Mouse (Mus musculus) bone marrow, adult 2 months (tissue): ENCODE data around the gene Sos1. TPM values are rescaled to one million over a fixed set of nuclear protein-coding genes. Genes with fewer than 3 reads are reported as not detected.
A peak's percentile ranks its signal among the peaks of the same experiment; 100 is the strongest.
"Not testable (repeated sequence)": the region's sequence is repeated elsewhere in the genome, so short reads cannot be mapped to it uniquely, and the experiment has no call there.

Source experiments
- H3K27ac ChIP-seq: fragments of 200-500 bp; 2 replicates; pipeline ENCODE4 v1.5.1; 2012; ENCODE audit warnings: low read depth, mild to moderate bottlenecking, control low read depth, inconsistent platforms, low read length; ENCODE audit not compliant: control insufficient read depth, poor library complexity, insufficient read depth
- H3K4me1 ChIP-seq: fragments of 200-500 bp; 2 replicates; pipeline ENCODE4 v1.6.1; 2011; ENCODE audit warnings: low read length; ENCODE audit not compliant: control insufficient read depth, insufficient read depth
- H3K4me3 ChIP-seq: fragments of 200-500 bp; replicated peaks from 2 replicates; pipeline ENCODE3; 2011; ENCODE audit warnings: mild to moderate bottlenecking, low read depth, low read length, control low read depth; ENCODE audit not compliant: control insufficient read depth
- CTCF ChIP-seq: fragments of 200-500 bp; IDR thresholded peaks from 2 replicates; pipeline ENCODE4 v1.5.1; 2011; ENCODE audit warnings: low read length, control low read depth; ENCODE audit not compliant: control insufficient read depth, insufficient read depth
- POLR2A ChIP-seq: fragments of 200-500 bp; IDR thresholded peaks from 2 replicates; pipeline ENCODE4 v1.6.1; 2011; ENCODE audit warnings: low read depth, mild to moderate bottlenecking, control low read depth, low read length, borderline replicate concordance; ENCODE audit not compliant: control insufficient read depth
- WGBS: fragments of 180-500 bp; shearing (Covaris S2); methylation state at CpG from one replicate; pipeline ENCODE4 v1.1.7; 2018; 5-methylcytosine and 5-hydroxymethylcytosine counted together
- polyA plus RNA-seq: library from polyadenylated mRNA; stranded (reverse); fragments of >200 nt; gene quantifications from 2 replicates; pipeline ENCODE4 v1.2.4, GENCODE M21; 2011; ENCODE audit warnings: low replicate concordance; ENCODE audit not compliant: missing spikeins, insufficient read depth, insufficient read length

The Sos1 gene
- polyA plus RNA-seq, 1 experiment, result 5.5 TPM

DNA sequence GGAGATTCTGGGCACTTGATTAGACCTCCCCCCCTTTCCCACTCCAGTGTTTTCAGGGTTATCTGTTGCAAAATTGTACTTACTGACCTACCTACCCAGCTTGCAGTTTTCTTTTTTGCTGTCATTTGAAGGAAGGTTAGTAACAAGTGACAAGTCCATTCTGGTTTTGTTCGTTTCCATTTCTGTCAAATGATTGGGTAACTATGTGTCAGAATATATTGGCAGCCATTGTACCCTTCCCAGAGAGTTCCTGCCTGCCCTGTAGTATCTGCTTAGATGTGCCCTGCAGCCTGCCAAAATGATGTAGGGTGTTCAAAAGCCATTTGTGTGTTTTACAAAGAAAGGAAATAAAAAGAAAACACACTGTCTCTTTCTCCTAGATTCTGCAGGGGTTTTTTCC lies 94.6 kb downstream of the Sos1 start:
- no peaks in the 10 kb centered on the region; the same call in 1 of the 2 replicates for H3K4me1 ChIP-seq
- 30% methylated on average over 1 of the region's 1 CpGs for WGBS
- no peak overlapping the region for H3K27ac ChIP-seq
- TF ChIP-seq POLR2A (no peak), CTCF (no peak)
- no peak overlapping the region for H3K4me3 ChIP-seq

DNA sequence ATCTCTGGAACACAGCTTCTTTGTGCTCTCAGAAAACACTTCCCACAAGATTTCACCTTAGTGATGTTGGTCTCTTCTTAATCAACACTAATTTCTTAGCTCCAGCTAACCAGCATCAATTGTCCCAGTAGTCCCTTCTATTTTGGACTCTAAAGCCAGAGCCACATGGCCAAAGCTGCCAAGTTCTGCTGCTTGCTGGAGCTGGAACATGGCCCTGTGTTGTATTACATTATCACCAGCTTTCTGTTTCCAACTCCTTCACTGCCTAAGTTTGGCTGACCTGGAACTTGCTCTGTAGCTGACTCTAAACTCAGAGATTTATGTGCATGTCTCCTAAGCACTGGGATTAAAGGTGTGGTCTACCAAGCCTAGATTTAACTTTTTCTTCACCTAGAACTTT lies 101.9 kb downstream of the Sos1 start:
- H3K27ac ChIP-seq, H3K4me1 ChIP-seq, H3K4me3 ChIP-seq: not testable (repeated sequence)

DNA sequence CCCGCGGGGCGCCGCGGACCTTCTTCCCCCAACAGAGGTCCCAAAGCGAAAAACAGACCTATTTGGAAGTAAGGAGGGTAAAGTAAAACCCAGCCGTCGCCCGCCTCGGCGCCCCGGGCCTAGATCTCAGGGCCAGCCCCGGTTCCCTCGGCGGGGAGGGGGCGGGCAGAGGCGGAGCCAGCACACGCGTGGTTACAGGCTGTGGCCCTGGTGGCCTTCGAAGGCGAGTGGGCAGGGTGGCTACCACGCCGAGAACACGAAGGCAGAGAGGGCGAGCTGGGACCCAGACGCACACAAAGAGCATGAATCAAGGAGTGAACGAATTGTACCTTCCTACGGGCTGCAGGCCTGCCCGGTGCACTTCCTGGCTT lies 106.5 kb downstream of the Sos1 start:
- Histone ChIP-seq H3K4me1 (peaks cover 2% of the 10 kb centered on the region; the same call in 1 of the 2 replicates), H3K4me3 (peak overlapping the region; percentile 7), H3K27ac (peak overlapping the region; percentile 59; the same call in 1 of the 2 replicates)
- no peak for TF ChIP-seq POLR2A
- 27% methylated on average over 29 of the region's 29 CpGs for WGBS

DNA sequence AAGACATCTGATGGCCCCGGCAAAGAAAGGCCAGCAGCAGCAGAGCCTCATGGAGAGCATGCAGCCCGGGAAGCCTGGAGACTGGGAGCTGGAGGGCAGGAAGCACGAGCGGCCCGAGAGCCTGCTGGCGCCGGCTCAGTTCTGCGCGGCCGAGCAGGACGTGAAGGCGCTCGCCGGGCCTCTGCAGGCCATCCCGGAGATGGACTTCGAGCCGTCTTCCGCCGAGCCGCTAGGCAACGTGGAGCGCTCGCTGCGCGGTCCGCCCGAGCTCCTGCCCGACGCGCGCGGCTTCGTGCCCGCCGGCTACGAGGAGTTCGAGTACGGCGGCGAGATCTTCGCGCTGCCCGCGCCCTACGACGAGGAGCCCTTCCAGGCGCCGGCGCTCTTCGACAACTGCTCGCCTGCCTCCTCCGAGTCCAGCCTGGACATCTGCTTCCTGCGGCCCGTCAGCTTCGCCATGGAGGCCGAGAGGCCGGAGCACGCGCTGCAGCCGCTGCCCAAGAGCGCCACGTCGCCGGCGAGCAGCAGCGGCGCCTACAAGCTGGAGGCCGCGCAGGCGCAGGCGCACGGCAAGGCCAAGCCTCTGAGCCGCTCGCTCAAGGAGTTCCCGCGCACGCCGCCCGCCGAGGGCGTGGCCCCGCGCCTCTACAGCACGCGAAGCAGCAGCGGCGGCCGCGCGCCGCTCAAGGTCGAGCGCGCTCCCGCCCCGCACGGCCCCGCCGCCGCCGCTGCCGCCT lies 107.1 kb downstream of the Sos1 start, which contains the start of gene Gm10190:
TSS of gene Gm10190 (minus strand) at position 553 of the 737 bp plus-strand sequence.
- Histone ChIP-seq H3K27ac (peak within 1 kb of the TSS; percentile 59; the same call in 1 of the 2 replicates), H3K4me1 (peaks cover 2% of the 10 kb centered on the region; the same call in 1 of the 2 replicates), H3K4me3 (peak within 1 kb of the TSS; percentile 62)
- WGBS, result 3% methylated on average over 100 of the region's 102 CpGs
- no peak for TF ChIP-seq CTCF
- peak; percentile 56; the same call in 1 of the 2 replicates for TF ChIP-seq POLR2A

DNA sequence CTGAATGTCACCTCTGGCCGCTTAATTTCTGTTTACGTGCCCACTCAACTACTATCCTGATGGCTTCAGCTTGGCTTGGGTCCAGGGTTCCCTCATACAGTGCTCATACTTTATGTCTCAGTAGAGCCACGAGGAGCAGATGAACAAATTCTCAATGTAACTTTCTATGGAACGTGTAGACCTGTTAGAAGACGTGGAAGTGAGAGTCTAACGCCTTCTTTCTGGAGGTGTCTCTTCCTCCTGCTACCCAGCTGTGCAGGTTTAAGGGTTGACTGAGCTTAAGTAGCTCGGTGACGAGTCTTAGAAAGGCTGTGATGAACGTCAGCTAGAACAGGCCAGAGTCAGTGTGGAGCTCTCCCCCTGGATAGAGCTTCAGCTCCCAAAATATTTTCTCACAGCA lies 111.6 kb downstream of the Sos1 start:
- H3K4me1 ChIP-seq, result peaks cover 2% of the 10 kb centered on the region; the same call in 1 of the 2 replicates
- WGBS, result 70% methylated on average over 9 of the region's 9 CpGs
- H3K27ac ChIP-seq, result no peak overlapping the region
- H3K4me3 ChIP-seq, result no peak overlapping the region
- TF ChIP-seq POLR2A (no peak), CTCF (no peak)

DNA sequence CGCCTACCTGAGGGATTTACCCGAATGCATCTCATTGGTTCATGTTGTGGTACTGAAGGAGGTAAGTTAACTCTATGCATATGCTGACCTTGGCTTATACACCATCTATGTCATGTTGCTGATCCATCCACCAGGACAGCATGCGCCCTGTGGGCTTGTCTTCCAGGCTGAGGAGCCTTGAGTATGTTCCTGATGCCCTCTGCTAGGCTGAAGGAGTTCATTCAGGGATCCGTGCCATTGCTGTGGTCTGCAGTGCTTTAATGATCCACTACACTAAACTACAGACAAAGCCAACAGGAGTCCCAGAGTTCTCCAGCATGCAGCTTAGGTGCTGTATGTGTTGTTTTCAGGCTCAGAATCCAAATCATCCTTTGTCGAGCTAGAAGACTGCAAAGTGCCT lies 113.0 kb downstream of the Sos1 start:
- WGBS, result 84% methylated on average over 5 of the region's 5 CpGs
- Histone ChIP-seq H3K4me3 (no peak overlapping the region), H3K27ac (no peak overlapping the region), H3K4me1 (no peaks in the 10 kb centered on the region; the same call in 1 of the 2 replicates)
- TF ChIP-seq CTCF, result no peak
- no peak for TF ChIP-seq POLR2A

DNA sequence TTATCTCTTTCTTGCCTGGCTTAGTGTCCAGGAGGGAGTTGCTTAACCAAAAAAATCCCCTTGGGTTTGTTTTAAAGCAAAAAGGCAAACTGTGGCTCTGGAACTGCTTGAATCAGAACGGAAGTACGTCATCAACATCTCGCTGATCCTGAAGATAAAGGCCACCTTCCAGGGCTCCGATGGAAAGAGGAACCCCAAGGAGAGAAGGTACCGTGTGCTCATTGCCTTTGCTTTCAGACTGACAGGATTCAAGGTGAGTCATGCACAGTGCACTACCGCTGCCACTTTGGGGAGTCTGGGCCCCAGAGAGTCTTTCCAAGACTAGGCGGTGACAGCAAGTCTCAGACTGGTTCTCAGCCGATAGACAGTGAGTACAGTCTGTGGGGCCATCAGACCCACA lies 120.0 kb downstream of the Sos1 start:
- no peaks in the 10 kb centered on the region for H3K4me1 ChIP-seq
- no peak overlapping the region for H3K27ac ChIP-seq
- no peak overlapping the region for H3K4me3 ChIP-seq
- 50% methylated on average over 8 of the region's 8 CpGs for WGBS
- TF ChIP-seq CTCF, result no peak
- no peak for TF ChIP-seq POLR2A

DNA sequence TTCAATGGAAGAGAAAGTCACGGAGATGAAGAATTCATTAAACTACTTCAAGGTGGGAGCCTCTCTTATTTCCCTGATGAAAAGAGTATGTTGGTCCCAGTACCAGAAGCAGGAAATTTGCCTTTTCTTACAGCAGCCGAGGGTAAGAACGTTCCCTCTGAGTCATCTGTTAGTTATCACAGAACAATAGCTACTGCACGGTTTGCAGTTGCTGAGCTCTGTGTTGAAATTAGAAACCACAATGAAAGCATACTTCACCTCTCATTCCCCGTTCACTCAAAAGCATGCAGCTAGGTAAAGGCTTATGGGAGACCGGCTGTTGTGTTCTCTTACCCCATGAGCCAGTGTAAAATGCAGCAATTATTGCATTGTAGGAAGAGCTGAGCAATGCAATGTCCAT lies 133.0 kb downstream of the Sos1 start:
- Histone ChIP-seq H3K27ac (no peak overlapping the region), H3K4me3 (no peak overlapping the region), H3K4me1 (no peaks in the 10 kb centered on the region)
- WGBS, result 54% methylated on average over 6 of the region's 6 CpGs
- TF ChIP-seq CTCF, result no peak
- TF ChIP-seq POLR2A, result no peak
